Mouse (Mus musculus): ENCODE data around the gene Gm21294.
A peak's percentile ranks its signal among the peaks of the same experiment; 100 is the strongest.
"Not testable (repeated sequence)": the region's sequence is repeated elsewhere in the genome, so short reads cannot be mapped to it uniquely, and the experiment has no call there.

The Gm21294 gene

DNA sequence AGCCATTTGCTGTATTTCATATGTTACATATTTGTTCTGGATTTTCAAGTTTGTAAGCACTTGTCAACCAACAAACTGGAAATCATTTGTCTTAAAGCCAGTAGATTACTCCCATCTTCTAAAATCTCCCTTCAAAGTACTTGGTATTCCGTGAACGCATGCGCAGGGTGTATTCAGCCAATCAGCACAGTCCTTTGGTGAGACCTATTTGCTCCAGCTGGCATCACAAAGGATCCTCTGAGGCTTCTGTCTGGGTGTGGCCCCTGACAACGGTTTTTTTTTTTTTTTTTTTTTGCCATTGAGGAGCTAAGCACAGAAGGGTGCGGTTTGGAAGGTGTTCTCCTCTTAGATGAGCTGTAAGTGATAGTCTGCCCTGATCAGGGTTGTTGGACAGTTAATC lies at the start of gene Gm21294:
Gm21294 (plus strand) TSS at position 301 of the 400 bp plus-strand sequence.
- DNase-seq: not testable (repeated sequence)

- DNase-seq: peak; percentile 4
Observed at GRCm38 (mm10) chrY:89126246-89126645, 73.6 kb downstream of the Gm21294 start.

Measured in right cerebral cortex, postnatal 25 days (tissue).